Mouse (Mus musculus) midbrain, postnatal 0 days (tissue): ENCODE measurements around the gene Wdr1. TPM values are rescaled to one million over a fixed set of nuclear protein-coding genes. Genes with fewer than 3 reads are reported as not detected.

Experiments used
- ATAC-seq: fragments of 200-750 bp; cut with Nextera tagmentation; 2 replicates; pipeline ENCODE4 v1.8.0; 2017; ENCODE audit warnings: moderate number of reproducible peaks, mild to moderate bottlenecking, moderate TSS enrichment, moderate library complexity; ENCODE audit not compliant: low FRiP score
- DNase-seq: peaks from one replicate; pipeline ENCODE4 v3.0.0-alpha.2; 2015; ENCODE audit warnings: low spot score
- H3K27ac ChIP-seq: fragments of 300-500 bp; sonication (generic); 2 replicates; pipeline ENCODE4 v1.5.1; 2014; ENCODE audit warnings: low read depth, mild to moderate bottlenecking, low read length, mixed read lengths
- H3K27me3 ChIP-seq: fragments of 300-500 bp; sonication (generic); 2 replicates; pipeline ENCODE4 v1.6.1; 2014; ENCODE audit warnings: low read length, control low read depth, mixed read lengths; ENCODE audit not compliant: insufficient read depth
- H3K36me3 ChIP-seq: fragments of 300-500 bp; sonication (generic); 2 replicates; pipeline ENCODE4 v1.6.1; 2014; ENCODE audit warnings: low read length, control low read depth, mixed read lengths; ENCODE audit not compliant: insufficient read depth
- H3K4me1 ChIP-seq: fragments of 300-500 bp; sonication (generic); 2 replicates; pipeline ENCODE4 v1.6.1; 2014; ENCODE audit warnings: mild to moderate bottlenecking, control low read depth, antibody characterized with exemption, low read length, mixed read lengths; ENCODE audit not compliant: insufficient read depth
- H3K4me2 ChIP-seq: fragments of 300-500 bp; sonication (generic); 2 replicates; pipeline ENCODE4 v1.6.1; 2014; ENCODE audit warnings: low read depth, mild to moderate bottlenecking, low read length, mixed read lengths; ENCODE audit not compliant: poor library complexity, severe bottlenecking
- H3K4me3 ChIP-seq: fragments of 300-500 bp; sonication (generic); 2 replicates; pipeline ENCODE4 v1.5.1; 2014; ENCODE audit warnings: low read depth, mild to moderate bottlenecking, low read length, moderate library complexity
- H3K9ac ChIP-seq: fragments of 300-500 bp; sonication (generic); replicated peaks from 2 replicates; pipeline ENCODE4 v1.6.1; 2014; ENCODE audit warnings: mild to moderate bottlenecking, low read length, moderate library complexity, mixed read lengths; ENCODE audit not compliant: poor library complexity, severe bottlenecking
- H3K9me3 ChIP-seq: fragments of 300-500 bp; sonication (generic); 2 replicates; pipeline ENCODE4 v1.6.1; 2016; ENCODE audit warnings: low read length, control low read depth
- CTCF ChIP-seq: IDR thresholded peaks from 2 replicates; pipeline ENCODE4 v1.5.1; 2016; ENCODE audit warnings: antibody characterized with exemption, mild to moderate bottlenecking
- WGBS: fragments of 180-500 bp; shearing (Covaris S2); extraction: QIAGEN DNeasy Blood & Tissue Kit; methylation state at CpG from one replicate; pipeline ENCODE4 v1.1.7; 2014; 5-methylcytosine and 5-hydroxymethylcytosine counted together
- polyA plus RNA-seq: library from polyadenylated mRNA; unstranded; fragments of >200 nt; fragmentation: Nextera tagmentation; extraction: Ambion mirVana; gene quantifications from 2 replicates; pipeline ENCODE4 v1.2.1, GENCODE M21; 2015
- total RNA-seq: library from RNA; depleted of rRNA; stranded (reverse); fragments of >200 nt; gene quantifications from 2 replicates; pipeline ENCODE4 v1.2.3, GENCODE M21; 2014

The Wdr1 gene
- total and polyA plus RNA-seq, 2 experiments from 2014 or later: 203 to 253 TPM

DNA sequence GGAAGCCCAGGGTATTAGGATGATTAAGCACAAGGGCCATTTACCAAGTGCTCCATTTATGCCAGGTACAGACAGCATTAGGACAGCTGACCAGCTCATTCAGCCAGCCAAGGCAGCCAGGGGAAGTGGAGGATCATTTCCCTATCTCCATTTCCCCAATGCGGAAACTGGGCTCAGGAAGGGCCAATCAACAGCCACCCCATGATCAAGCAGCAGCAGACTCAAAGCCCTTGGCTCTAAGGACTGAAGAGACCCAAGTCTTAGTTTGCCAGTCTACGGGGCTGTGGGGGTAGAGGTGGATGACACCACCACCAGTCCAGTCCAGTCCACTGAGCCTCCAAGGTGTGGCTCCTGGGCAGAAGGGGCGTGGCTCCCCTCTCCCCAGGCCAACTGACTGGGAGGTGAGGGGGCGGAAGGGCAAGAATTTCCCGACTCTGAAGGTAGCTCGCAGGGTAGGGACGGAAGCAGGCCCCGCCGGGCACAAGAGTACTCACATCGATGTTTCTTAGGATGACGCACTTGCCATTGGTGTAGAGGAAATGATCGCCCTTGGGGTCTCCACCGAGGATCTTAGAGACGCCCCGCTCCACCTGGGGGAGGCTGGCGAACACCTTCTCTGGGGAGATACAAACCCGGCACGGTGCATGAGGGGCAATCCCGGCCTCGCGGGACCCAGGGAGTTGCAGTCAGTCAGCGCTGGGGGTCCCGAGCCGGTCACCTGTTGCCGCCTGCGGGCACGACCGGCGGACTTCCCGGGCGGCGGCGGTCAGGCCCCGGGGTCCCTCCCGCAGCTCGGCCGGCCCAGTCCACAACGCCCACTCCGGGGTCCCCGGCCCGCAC lies 2.2 kb downstream of the Wdr1 start:
- H3K9ac ChIP-seq: peak overlapping the region; percentile 96
- no peak for DNase-seq
- WGBS: under 1% methylated on average over 31 of the region's 41 CpGs
- H3K4me3 ChIP-seq: peak overlapping the region; percentile 78
- peak overlapping the region; percentile 86 for H3K27ac ChIP-seq
- peak; percentile 55 for ATAC-seq
- peaks cover 15% of the 10 kb centered on the region; the same call in 1 of the 2 replicates for H3K36me3 ChIP-seq
- H3K9me3 ChIP-seq: no peaks in the 10 kb centered on the region
- peak overlapping the region; percentile 92 for H3K4me2 ChIP-seq
- H3K27me3 ChIP-seq: no peaks in the 10 kb centered on the region
- peaks cover 12% of the 10 kb centered on the region for H3K4me1 ChIP-seq
- no peak for TF ChIP-seq CTCF

DNA sequence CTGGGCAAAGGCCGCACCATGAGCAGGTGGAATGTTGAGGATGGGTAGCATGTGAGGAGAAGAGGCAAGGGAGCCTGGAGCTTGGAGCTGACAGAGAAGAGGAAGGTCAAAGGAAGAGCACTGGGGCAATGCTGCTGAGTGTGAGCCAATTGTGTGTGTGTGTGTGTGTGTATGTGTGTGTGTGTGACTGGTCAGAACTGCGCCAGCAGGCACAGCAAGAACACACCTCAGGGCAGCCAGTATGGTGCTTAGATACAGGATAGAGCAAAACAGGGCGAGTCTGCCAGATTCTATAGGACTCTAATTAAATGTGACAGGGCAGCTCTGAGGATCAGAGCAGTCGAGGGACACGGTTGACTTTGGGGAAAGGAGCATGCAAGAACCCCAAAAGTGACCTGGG lies 4.2 kb downstream of the Wdr1 start:
- no peak overlapping the region for H3K27ac ChIP-seq
- H3K36me3 ChIP-seq: peaks cover 34% of the 10 kb centered on the region

GRCm38 (mm10) chr5:38557811-38558210 lies 5.2 kb downstream of the Wdr1 start:
- H3K27me3 ChIP-seq: no peaks in the 10 kb centered on the region
- DNase-seq (no peak), ATAC-seq (no peak)
- peaks cover 16% of the 10 kb centered on the region for H3K4me1 ChIP-seq
- H3K4me2 ChIP-seq: no peak overlapping the region
- no peak overlapping the region for H3K4me3 ChIP-seq
- 96% methylated on average over 4 of the region's 4 CpGs for WGBS
- peaks cover 34% of the 10 kb centered on the region for H3K36me3 ChIP-seq
- H3K9me3 ChIP-seq: no peaks in the 10 kb centered on the region
- TF ChIP-seq CTCF: no peak
- H3K27ac ChIP-seq: no peak overlapping the region
- H3K9ac ChIP-seq: no peak overlapping the region

More for the DNA sequence above, 4.2 kb downstream of the Wdr1 start:
- DNase-seq (no peak), ATAC-seq (no peak)
- Histone ChIP-seq H3K9me3 (no peaks in the 10 kb centered on the region), H3K27me3 (no peaks in the 10 kb centered on the region), H3K4me3 (no peak overlapping the region), H3K4me2 (no peak overlapping the region), H3K9ac (no peak overlapping the region), H3K4me1 (peaks cover 16% of the 10 kb centered on the region)
- WGBS: 83% methylated on average over 5 of the region's 5 CpGs
- TF ChIP-seq CTCF: no peak

GRCm38 (mm10) chr5:38556406-38556805 lies 6.6 kb downstream of the Wdr1 start:
- no peak overlapping the region for H3K27ac ChIP-seq
- peaks cover 34% of the 10 kb centered on the region for H3K36me3 ChIP-seq
- no peak for TF ChIP-seq CTCF
- H3K4me1 ChIP-seq: peaks cover 13% of the 10 kb centered on the region; the same call in 1 of the 2 replicates
- H3K4me2 ChIP-seq: no peak overlapping the region
- DNase-seq (no peak), ATAC-seq (no peak)
- H3K9ac ChIP-seq: no peak overlapping the region
- no peaks in the 10 kb centered on the region for H3K27me3 ChIP-seq
- H3K9me3 ChIP-seq: no peaks in the 10 kb centered on the region
- WGBS: 90% methylated on average over 3 of the region's 3 CpGs
- no peak overlapping the region for H3K4me3 ChIP-seq

DNA sequence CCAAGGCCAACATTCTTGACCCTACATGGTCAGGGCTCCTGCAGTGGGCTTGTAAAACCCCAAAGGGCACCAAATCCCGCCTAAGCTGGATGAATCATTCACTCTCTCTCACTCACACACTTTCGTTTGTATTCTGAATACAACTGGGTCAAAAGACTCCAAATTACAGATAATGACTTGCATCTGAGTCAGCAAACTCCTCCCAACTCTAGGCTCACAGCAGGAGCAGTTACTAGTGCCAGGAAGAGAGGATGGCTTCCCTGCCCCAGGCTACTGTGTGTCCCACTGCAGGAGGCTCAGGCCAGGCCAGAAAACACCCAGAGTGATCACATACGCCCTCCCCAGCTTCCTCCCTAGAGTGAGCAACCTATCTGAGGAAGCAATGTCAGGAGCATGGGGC lies 9.1 kb downstream of the Wdr1 start:
- H3K36me3 ChIP-seq: peaks cover 51% of the 10 kb centered on the region
- no peak overlapping the region for H3K4me3 ChIP-seq
- H3K4me2 ChIP-seq: no peak overlapping the region
- H3K27ac ChIP-seq: no peak overlapping the region
- no peaks in the 10 kb centered on the region for H3K27me3 ChIP-seq
- no peak overlapping the region for H3K9ac ChIP-seq
- TF ChIP-seq CTCF: no peak
- WGBS: 53% methylated on average over 3 of the region's 3 CpGs
- ATAC-seq (no peak), DNase-seq (no peak)
- H3K9me3 ChIP-seq: no peaks in the 10 kb centered on the region
- 0 out of 2 replicates have a peak, but pooled peaks cover 4% of the 10 kb centered on the region for H3K4me1 ChIP-seq

DNA sequence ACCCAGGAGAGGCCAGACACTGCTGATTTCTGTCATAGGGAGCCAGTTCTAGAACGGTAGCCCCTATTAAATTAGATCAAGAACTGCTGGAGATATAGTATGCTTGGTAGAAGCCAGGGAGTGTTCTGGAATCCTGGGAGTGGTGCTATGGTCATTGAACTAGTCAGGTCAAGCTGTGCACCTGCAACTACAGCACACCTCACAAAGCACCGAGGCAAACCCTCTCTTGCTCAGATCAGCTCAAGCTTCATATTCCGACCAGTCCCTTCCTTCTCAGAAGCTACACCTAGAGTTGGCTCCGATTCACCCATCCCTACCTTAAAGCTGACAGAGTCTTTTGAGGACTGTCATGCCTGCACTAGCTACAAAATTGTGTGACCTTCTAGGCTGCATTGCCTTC lies 9.5 kb downstream of the Wdr1 start:
- ATAC-seq (no peak), DNase-seq (no peak)
- 96% methylated on average over 4 of the region's 4 CpGs for WGBS
- TF ChIP-seq CTCF: no peak
- Histone ChIP-seq H3K4me2 (no peak overlapping the region), H3K9me3 (no peaks in the 10 kb centered on the region), H3K9ac (no peak overlapping the region), H3K36me3 (peaks cover 51% of the 10 kb centered on the region), H3K4me1 (0 out of 2 replicates have a peak, but pooled peaks cover 4% of the 10 kb centered on the region), H3K4me3 (no peak overlapping the region), H3K27me3 (no peaks in the 10 kb centered on the region), H3K27ac (no peak overlapping the region)
